11 mouse cellular contexts compared by ENCODE assay signal in genomic region chr17:63677996-63678657, GRCm38 (mm10).
DNase-seq lines count a peak whose midpoint lies in the region; ATAC-seq lines count a peak whose summit lies in the region.
"Had no signal": no experiment of that assay in that cellular context is flagged by ENCODE, and none has a peak within 500 bp of the region (broad histone marks: within the 10 kb centered on the region; RNA-seq: fewer than 3 reads in every experiment).

No protein-coding gene starts in this region.

- H3K4me1 ChIP-seq in heart, embryonic 10.5 days: no peaks in the 10 kb centered on the region
- H3K4me1 ChIP-seq in intestine, embryonic 15.5 days (replicated peaks): no peaks in the 10 kb centered on the region
- H3K4me1 ChIP-seq: hindbrain, embryonic 15.5 days had no signal

- H3K9ac ChIP-seq in intestine, embryonic 15.5 days: no peak overlapping the region
- H3K9ac ChIP-seq: hindbrain, embryonic 15.5 days had no signal

- no peak overlapping the region for H3K4me3 ChIP-seq in heart, embryonic 10.5 days
- H3K4me3 ChIP-seq in intestine, embryonic 15.5 days (replicated peaks): no peak overlapping the region
- H3K4me3 ChIP-seq: hindbrain, embryonic 15.5 days had no signal

- DNase-seq in heart, adult 11 months: peak; percentile 98
- no peak for DNase-seq in heart, embryonic 10.5 days (ENCODE audit: low spot score)
- DNase-seq in gastrocnemius, adult 18-20 months (ENCODE audit: low spot score): peak; percentile 79
- peak; percentile 37 for DNase-seq in lung, postnatal 25 days (ENCODE audit: low spot score)
- DNase-seq in left cerebral cortex, postnatal 14 days (ENCODE audit: low spot score in 2 of 2): no peak
- no peak for DNase-seq in MN1 (ENCODE audit: low spot score)
- DNase-seq: right cerebral cortex, postnatal 4 days had no signal

- H3K36me3 ChIP-seq in heart, embryonic 10.5 days: no peaks in the 10 kb centered on the region
- no peaks in the 10 kb centered on the region for H3K36me3 ChIP-seq in intestine, embryonic 15.5 days
- H3K36me3 ChIP-seq: hindbrain, embryonic 15.5 days had no signal

- H3K4me2 ChIP-seq in intestine, embryonic 15.5 days (replicated peaks): no peak overlapping the region
- H3K4me2 ChIP-seq: hindbrain, embryonic 15.5 days had no signal

- no peaks in the 10 kb centered on the region for H3K27me3 ChIP-seq in heart, embryonic 10.5 days (ENCODE audit: insufficient read depth, poor library complexity, severe bottlenecking)
- no peaks in the 10 kb centered on the region for H3K27me3 ChIP-seq in intestine, embryonic 15.5 days (replicated peaks)
- H3K27me3 ChIP-seq: hindbrain, embryonic 15.5 days had no signal

- ATAC-seq in intestine, embryonic 15.5 days: peak; percentile 70
- ATAC-seq in frontal cortex, adult (ENCODE audit: low TSS enrichment): no peak
- ATAC-seq: CD4-positive, CD25-positive, alpha-beta regulatory T cell, adult 4 months had no signal

- WGBS in heart, embryonic 10.5 days: 60% methylated on average over 3 of the region's 3 CpGs
- 39% methylated on average over 3 of the region's 3 CpGs for WGBS in intestine, embryonic 15.5 days

- no peak overlapping the region for H3K27ac ChIP-seq in heart, embryonic 10.5 days
- H3K27ac ChIP-seq in intestine, embryonic 15.5 days: peak overlapping the region; percentile 44; the same call in 1 of the 2 replicates
- H3K27ac ChIP-seq: hindbrain, embryonic 15.5 days had no signal

- H3K9me3 ChIP-seq in heart, embryonic 10.5 days: no peaks in the 10 kb centered on the region
- H3K9me3 ChIP-seq in intestine, embryonic 15.5 days: no peaks in the 10 kb centered on the region
- H3K9me3 ChIP-seq: hindbrain, embryonic 15.5 days had no signal

- intact Hi-C loops in left cerebral cortex, postnatal 14 days (cut with DNase I): no loop called here

Comparison
In these comparisons a context has a peak if more than half of its experiments do, and no peak if none do; other contexts are left out.
1. DNase-seq: peak in heart, adult 11 months (single experiment), gastrocnemius, adult 18-20 months (single experiment) and lung, postnatal 25 days (single experiment); none in heart, embryonic 10.5 days (single experiment), left cerebral cortex, postnatal 14 days (0 of 2) and MN1 (single experiment).